Mouse (Mus musculus): ENCODE measurements at regions not wholly inside any gene's neighbourhood (a gene's known extent, or its start where the extent isn't known, plus 50 kb on each side); places are given as distances from the start of the nearest gene placed in this dataset.

DNA sequence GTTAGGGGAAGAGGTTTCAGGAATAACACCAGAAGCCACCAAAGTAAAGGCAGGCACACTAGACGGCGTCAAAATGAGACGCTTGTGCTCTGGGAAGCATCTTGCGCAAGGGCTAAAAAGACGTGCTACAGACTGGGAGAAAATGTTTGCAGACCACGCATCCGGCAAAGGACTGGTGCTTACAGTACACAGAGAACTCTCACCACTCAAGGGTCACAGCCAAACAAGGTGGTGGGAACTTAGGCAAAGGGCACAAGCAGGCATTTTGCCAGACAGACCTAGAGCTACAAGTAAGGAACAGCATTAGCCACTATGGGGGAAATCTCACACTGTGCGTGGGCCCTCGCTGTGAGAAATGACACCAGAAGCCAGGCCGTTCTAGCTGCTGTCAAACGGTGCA is 62.5 kb downstream of the Cryaa start:
- TF ChIP-seq CTCF (IDR thresholded peaks at IDR 0.05; ENCODE audit: extremely low read depth, insufficient read depth, low read length) (no peak), POLR2A (IDR thresholded peaks at IDR 0.05; ENCODE audit: extremely low read depth, insufficient read depth, low read length) (no peak)
